19 mouse cellular contexts compared by ENCODE assay signal in the genomic region with DNA sequence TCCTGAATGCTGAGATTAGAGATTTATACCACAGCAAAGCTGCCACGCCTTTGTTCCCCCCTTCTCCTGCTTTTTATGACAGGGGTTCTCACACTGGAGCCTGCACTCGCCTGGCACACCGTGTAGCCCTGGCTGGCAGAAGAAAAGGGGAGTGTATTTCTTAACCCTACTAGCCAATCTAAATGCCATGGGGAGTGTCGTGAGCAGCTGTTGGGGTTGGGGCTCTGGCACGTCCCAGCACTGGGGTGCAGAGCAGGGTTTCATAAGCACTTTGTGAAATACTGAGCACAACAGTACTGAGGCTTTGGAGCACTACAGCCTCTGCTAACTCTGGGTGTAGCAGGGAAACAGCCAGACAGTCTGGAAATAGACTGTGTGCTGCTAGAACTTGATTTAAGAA.
"Had no signal": no experiment of that assay in that cellular context is flagged by ENCODE, and none has a peak within 500 bp of the region (broad histone marks: within the 10 kb centered on the region; RNA-seq: fewer than 3 reads in every experiment).

No protein-coding gene starts in this region.

- H3K4me3 ChIP-seq: lung, embryonic 15.5 days; megakaryocyte, embryonic 14.5 days; midbrain, embryonic 13.5 days; midbrain, embryonic 15.5 days; neural tube, embryonic 12.5 days had no signal

- H3K27ac ChIP-seq: lung, embryonic 15.5 days; macrophage; midbrain, embryonic 13.5 days; midbrain, embryonic 15.5 days; neural tube, embryonic 12.5 days had no signal

- H3K9me3 ChIP-seq: lung, embryonic 15.5 days; megakaryocyte, embryonic 14.5 days; midbrain, embryonic 13.5 days; midbrain, embryonic 15.5 days; neural tube, embryonic 12.5 days had no signal

- H3K9ac ChIP-seq: lung, embryonic 15.5 days; midbrain, embryonic 13.5 days; midbrain, embryonic 15.5 days; neural tube, embryonic 12.5 days had no signal

- H3K4me2 ChIP-seq: lung, embryonic 15.5 days; midbrain, embryonic 11.5 days; midbrain, embryonic 13.5 days; midbrain, embryonic 15.5 days; neural tube, embryonic 12.5 days had no signal

- DNase-seq: lung, adult 2 months; lung, postnatal 14 days; lung, postnatal 36 days; retina, postnatal 1 day; right cerebral cortex, adult 18-20 months; right cerebral cortex, postnatal 25 days; right cerebral cortex, postnatal 4 days; spleen, adult 18-20 months; thymus, adult 18-20 months; thymus, postnatal 14 days; thymus, postnatal 36 days had no signal

- H3K27me3 ChIP-seq: lung, embryonic 15.5 days; megakaryocyte, embryonic 14.5 days; midbrain, embryonic 13.5 days; midbrain, embryonic 15.5 days; neural tube, embryonic 12.5 days had no signal

- ATAC-seq: lung, postnatal 0 days; midbrain, embryonic 13.5 days; midbrain, embryonic 15.5 days had no signal
